Mouse (Mus musculus) heart, postnatal 0 days (tissue): ENCODE measurements around the gene Nelfcd. TPM values are rescaled to one million over a fixed set of nuclear protein-coding genes. Genes with fewer than 3 reads are reported as not detected.

Experiments
- ATAC-seq: fragments of 200-750 bp; cut with Nextera tagmentation; 2 replicates; pipeline ENCODE4 v1.8.0; 2017; ENCODE audit warnings: low read depth, moderate number of reproducible peaks, moderate library complexity; ENCODE audit not compliant: insufficient read depth
- DNase-seq: peaks from one replicate; pipeline ENCODE4 v3.0.0-alpha.2; 2016; ENCODE audit warnings: low spot score
- H3K27ac ChIP-seq: fragments of 300-500 bp; sonication (generic); 2 replicates; pipeline ENCODE4 v1.5.1; 2014; ENCODE audit warnings: low read depth, mild to moderate bottlenecking
- H3K27me3 ChIP-seq: fragments of 300-500 bp; sonication (generic); 2 replicates; pipeline ENCODE4 v1.6.1; 2014; ENCODE audit warnings: low read length, mixed read lengths; ENCODE audit not compliant: control insufficient read depth, insufficient read depth
- H3K36me3 ChIP-seq: fragments of 300-500 bp; sonication (generic); replicated peaks from 2 replicates; pipeline ENCODE4 v1.6.1; 2014; ENCODE audit warnings: low read length, mixed read lengths; ENCODE audit not compliant: control insufficient read depth, insufficient read depth
- H3K4me1 ChIP-seq: fragments of 300-500 bp; sonication (generic); 2 replicates; pipeline ENCODE4 v1.6.1; 2014; ENCODE audit warnings: antibody characterized with exemption; ENCODE audit not compliant: control insufficient read depth, insufficient read depth
- H3K4me2 ChIP-seq: fragments of 300-500 bp; sonication (generic); 2 replicates; pipeline ENCODE4 v1.6.1; 2014; ENCODE audit warnings: low read depth, mild to moderate bottlenecking, low read length, moderate library complexity
- H3K4me3 ChIP-seq: fragments of 300-500 bp; sonication (generic); 2 replicates; pipeline ENCODE4 v1.5.1; 2014; ENCODE audit warnings: low read depth, low read length
- H3K9ac ChIP-seq: fragments of 300-500 bp; sonication (generic); replicated peaks from 2 replicates; pipeline ENCODE4 v1.6.1; 2014; ENCODE audit warnings: low read depth, low read length, mixed read lengths
- H3K9me3 ChIP-seq: fragments of 300-500 bp; sonication (generic); replicated peaks from 2 replicates; pipeline ENCODE4 v1.6.1; 2016; ENCODE audit warnings: low read length; ENCODE audit not compliant: control insufficient read depth
- CTCF ChIP-seq: IDR thresholded peaks from 2 replicates; pipeline ENCODE4 v1.5.1; 2016; ENCODE audit warnings: antibody characterized with exemption, control low read depth, low read depth
- EP300 ChIP-seq: IDR thresholded peaks from 2 replicates; pipeline ENCODE4 v1.6.1; 2016; ENCODE audit warnings: antibody characterized with exemption, low read depth
- WGBS: fragments of 180-500 bp; shearing (Covaris S2); extraction: QIAGEN DNeasy Blood & Tissue Kit; methylation state at CpG from one replicate; pipeline ENCODE4 v1.1.7; 2014; 5-methylcytosine and 5-hydroxymethylcytosine counted together
- polyA plus RNA-seq: library from polyadenylated mRNA; unstranded; fragments of >200 nt; fragmentation: Nextera tagmentation; extraction: Ambion mirVana; gene quantifications from 2 replicates; pipeline ENCODE4 v1.2.1, GENCODE M21; 2015
- total RNA-seq: library from RNA; depleted of rRNA; stranded (reverse); fragments of >200 nt; gene quantifications from 2 replicates; pipeline ENCODE4 v1.2.3, GENCODE M21; 2014; ENCODE audit warnings: low replicate concordance

The Nelfcd gene
- total and polyA plus RNA-seq, 2 experiments from 2014 or later = 30.1 to 60.4 TPM

DNA sequence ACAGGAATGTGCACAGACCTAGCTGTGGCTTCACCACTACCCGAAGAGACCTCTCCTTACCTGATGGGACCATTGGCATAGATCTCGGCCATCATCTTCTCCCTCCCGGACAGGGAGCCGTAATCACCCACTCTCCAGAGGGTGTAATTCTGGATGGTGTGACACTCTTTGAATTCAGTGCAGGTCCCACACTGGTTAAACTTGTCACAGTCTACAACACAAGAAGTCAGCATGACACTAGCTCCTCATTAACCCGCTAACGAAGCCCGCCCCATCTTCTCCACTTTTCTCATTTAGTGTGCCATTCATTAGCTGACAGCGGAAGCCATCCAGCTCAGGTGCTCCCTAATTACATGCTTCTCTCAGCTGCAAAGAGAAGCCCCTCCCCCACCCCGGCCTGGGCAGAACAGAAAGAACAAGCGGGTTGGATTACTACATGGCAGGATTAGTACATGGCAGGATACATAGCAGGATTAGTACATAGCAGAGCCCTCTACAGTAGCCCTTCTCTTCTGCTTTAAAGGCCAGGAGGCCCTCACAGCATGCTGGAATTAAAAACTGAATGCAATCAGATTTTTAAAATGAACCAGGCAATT is 13.5 kb downstream of the Nelfcd start:
- Histone ChIP-seq H3K4me3 (no peak overlapping the region), H3K4me2 (no peak overlapping the region), H3K36me3 (peaks cover 53% of the 10 kb centered on the region), H3K27ac (no peak overlapping the region), H3K9ac (no peak overlapping the region), H3K27me3 (no peaks in the 10 kb centered on the region), H3K4me1 (no peaks in the 10 kb centered on the region), H3K9me3 (no peaks in the 10 kb centered on the region)
- TF ChIP-seq CTCF (no peak), EP300 (no peak)
- ATAC-seq = no peak
- no peak for DNase-seq
- 90% methylated on average over 10 of the region's 10 CpGs for WGBS

DNA sequence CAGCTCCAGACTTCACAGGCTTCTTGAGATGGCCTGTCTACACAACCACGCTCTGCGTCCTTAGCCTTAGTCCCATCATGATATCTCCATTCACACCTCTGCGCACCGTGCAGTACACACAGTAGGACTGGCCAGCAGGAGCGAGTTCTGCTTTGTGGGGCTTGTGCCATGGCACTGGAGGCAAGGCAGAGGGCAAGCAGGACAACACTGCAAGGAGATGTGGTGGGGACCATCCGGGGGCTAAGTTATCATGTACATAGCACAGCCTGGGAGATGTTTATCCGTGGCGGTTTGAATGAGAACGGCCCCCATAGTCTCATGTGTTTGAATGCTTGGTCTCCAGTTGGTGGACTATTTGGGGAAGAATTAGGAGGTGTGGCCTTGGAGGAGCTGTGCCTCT is 19.3 kb downstream of the Nelfcd start:
- Histone ChIP-seq H3K9me3 (no peaks in the 10 kb centered on the region), H3K27ac (no peak overlapping the region), H3K4me2 (no peak overlapping the region), H3K4me3 (no peak overlapping the region), H3K4me1 (peaks cover 14% of the 10 kb centered on the region), H3K9ac (no peak overlapping the region), H3K36me3 (peaks cover 7% of the 10 kb centered on the region; the same call in 1 of the 2 replicates), H3K27me3 (no peaks in the 10 kb centered on the region)
- WGBS = 94% methylated on average over 9 of the region's 9 CpGs
- no peak for DNase-seq
- no peak for ATAC-seq
- TF ChIP-seq EP300 = no peak
- no peak for TF ChIP-seq CTCF

DNA sequence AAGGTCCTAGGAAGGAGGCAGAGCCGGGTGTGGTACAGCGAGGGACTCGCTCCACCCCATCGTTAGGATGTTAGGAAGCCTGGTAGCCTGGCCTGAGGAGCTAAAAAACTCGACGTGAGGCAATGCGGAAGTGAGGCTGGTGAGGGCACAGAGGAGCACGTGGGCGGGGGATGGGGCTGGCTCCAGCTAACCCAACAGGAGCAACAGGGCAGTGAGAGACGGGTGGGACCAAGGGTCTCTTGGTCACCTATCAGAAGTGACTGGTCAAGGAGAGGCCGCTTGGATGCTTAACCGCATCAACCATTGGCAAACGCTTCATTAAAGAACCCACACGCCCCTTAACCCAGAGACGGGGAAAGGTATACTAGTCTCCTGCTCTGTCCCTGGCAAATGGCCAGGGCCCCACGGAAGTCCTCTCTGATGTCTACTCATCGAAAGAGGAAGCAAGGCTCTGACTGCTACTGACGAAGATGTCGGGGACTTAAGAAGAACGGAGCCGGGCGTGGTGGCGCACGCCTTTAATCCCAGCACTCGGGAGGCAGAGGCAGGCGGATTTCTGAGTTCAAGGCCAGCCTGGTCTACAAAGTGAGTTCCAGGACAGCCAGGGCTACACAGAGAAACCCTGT is 20.6 kb downstream of the Nelfcd start:
- peaks cover 14% of the 10 kb centered on the region for H3K4me1 ChIP-seq
- no peak overlapping the region for H3K4me3 ChIP-seq
- no peak for TF ChIP-seq CTCF
- TF ChIP-seq EP300 = no peak
- H3K9me3 ChIP-seq = no peaks in the 10 kb centered on the region
- DNase-seq (no peak), ATAC-seq (no peak)
- no peaks in the 10 kb centered on the region for H3K27me3 ChIP-seq
- no peak overlapping the region for H3K4me2 ChIP-seq
- H3K27ac ChIP-seq = no peak overlapping the region
- WGBS = 80% methylated on average over 26 of the region's 26 CpGs
- 0 out of 2 replicates have a peak, but pooled peaks cover 7% of the 10 kb centered on the region for H3K36me3 ChIP-seq
- H3K9ac ChIP-seq = no peak overlapping the region

DNA sequence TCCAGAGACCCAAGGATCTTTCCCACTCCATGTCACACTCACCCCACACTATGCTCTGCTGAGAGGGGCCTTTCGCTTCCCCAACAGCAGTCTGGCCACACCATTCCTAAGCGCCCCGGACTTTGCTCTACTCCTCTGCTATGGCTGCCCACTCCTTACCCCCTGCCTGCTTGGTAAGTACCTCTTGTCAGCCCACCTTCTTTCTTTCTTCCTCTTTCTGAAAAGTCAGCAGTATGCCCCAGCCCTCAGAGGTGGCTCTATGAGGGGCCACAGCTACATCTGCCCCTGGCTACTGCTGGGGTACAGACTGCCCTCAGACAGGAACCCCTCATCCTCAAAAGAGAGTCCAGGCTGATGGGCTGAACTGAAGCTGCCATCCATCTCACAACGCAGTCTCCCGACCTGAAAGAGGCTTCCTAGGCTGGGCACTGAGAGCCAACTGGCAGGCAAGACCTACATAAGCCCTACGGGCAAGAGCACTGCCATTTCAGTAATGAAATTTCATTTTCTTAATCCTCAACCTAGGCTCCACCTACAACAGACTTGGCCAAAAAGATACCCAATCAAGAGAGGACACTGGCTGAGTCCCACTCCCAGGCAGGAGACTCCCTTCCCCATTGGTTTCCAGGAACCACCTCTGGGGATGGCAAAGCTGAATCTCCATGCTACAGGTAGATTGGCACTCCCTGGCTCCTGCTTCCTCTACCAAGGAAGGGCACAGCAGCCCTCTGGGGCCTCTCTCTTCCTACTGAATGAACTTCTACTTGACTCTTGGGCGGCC is 21.5 kb downstream of the Nelfcd start:
- Histone ChIP-seq H3K27me3 (no peaks in the 10 kb centered on the region), H3K36me3 (0 out of 2 replicates have a peak, but pooled peaks cover 7% of the 10 kb centered on the region), H3K9me3 (no peaks in the 10 kb centered on the region), H3K9ac (no peak overlapping the region), H3K4me3 (no peak overlapping the region), H3K4me1 (peaks cover 14% of the 10 kb centered on the region), H3K4me2 (peak overlapping the region; percentile 79; the same call in 1 of the 2 replicates), H3K27ac (no peak overlapping the region)
- no peak for DNase-seq
- no peak for ATAC-seq
- 92% methylated on average over 7 of the region's 7 CpGs for WGBS
- no peak for TF ChIP-seq EP300
- no peak for TF ChIP-seq CTCF

DNA sequence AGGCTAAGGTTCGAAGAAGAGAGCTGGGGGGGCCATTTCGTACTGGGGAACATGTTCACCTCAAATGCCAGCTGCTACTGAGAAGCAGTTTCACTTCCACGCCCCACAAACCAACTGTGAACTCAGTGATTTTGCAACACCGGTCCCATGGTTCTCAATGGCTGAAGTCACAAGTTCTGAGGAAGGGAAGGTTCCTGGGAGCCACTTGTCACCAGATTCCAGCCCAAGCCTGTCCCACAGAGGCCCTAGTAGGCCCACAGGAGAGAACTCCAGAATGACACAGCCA is 22.0 kb downstream of the Nelfcd start:
- peak overlapping the region; percentile 79 for H3K4me2 ChIP-seq
- TF ChIP-seq EP300 (no peak), CTCF (no peak)
- H3K27me3 ChIP-seq = no peaks in the 10 kb centered on the region
- peak overlapping the region; percentile 18; the same call in 1 of the 2 replicates for H3K27ac ChIP-seq
- DNase-seq (no peak), ATAC-seq (no peak)
- WGBS = 96% methylated on average over 4 of the region's 4 CpGs
- no peaks in the 10 kb centered on the region for H3K9me3 ChIP-seq
- no peak overlapping the region; the same call in 1 of the 2 replicates for H3K4me3 ChIP-seq
- H3K9ac ChIP-seq = no peak overlapping the region
- 0 out of 2 replicates have a peak, but pooled peaks cover 7% of the 10 kb centered on the region for H3K36me3 ChIP-seq
- peaks cover 19% of the 10 kb centered on the region for H3K4me1 ChIP-seq
